Comparison of ENCODE assay signal across 8 mouse cellular contexts in genomic region chr5:120231435-120232147, GRCm38 (mm10).
DNase-seq lines count a peak whose midpoint lies in the region; ATAC-seq and TF ChIP-seq lines count a peak whose summit lies in the region.

No protein-coding gene starts in this region.

- H3K9ac ChIP-seq in embryonic facial prominence, embryonic 12.5 days: no peak overlapping the region
- H3K9ac ChIP-seq in hindbrain, embryonic 13.5 days: peak overlapping the region; percentile 67
- peak overlapping the region; percentile 42; the same call in 1 of the 2 replicates for H3K9ac ChIP-seq in midbrain, postnatal 0 days (replicated peaks; ENCODE audit: low read length, poor library complexity, severe bottlenecking)

- peak; percentile 67 to 80 for DNase-seq in left cerebral cortex, postnatal 10 days (ENCODE audit: extremely low spot score in 1 of 2, low spot score in 2 of 2)
- no peak for DNase-seq in left cerebral cortex, adult 11 months (ENCODE audit: low spot score)
- DNase-seq in midbrain, postnatal 0 days (ENCODE audit: low spot score): peak; percentile 92
- DNase-seq in MN1 (ENCODE audit: low spot score): no peak
- DNase-seq in yolk sac, embryonic 10.5 days (ENCODE audit: low spot score): no peak
- no peak for DNase-seq in gastrocnemius, postnatal 36 days

- intact Hi-C loops in left cerebral cortex, postnatal 10 days (cut with DNase I): no loop called here
- intact Hi-C loops in gastrocnemius, postnatal 36 days (cut with DNase I): no loop called here

- no peak for ATAC-seq in embryonic facial prominence, embryonic 12.5 days (ENCODE audit: insufficient number of reproducible peaks, insufficient read depth, low FRiP score, low TSS enrichment)
- ATAC-seq in hindbrain, embryonic 13.5 days (ENCODE audit: low FRiP score): peak; percentile 81
- peak; percentile 61; the same call in 1 of the 2 replicates for ATAC-seq in midbrain, postnatal 0 days (ENCODE audit: low FRiP score)

- H3K4me1 ChIP-seq in embryonic facial prominence, embryonic 12.5 days: peaks cover 12% of the 10 kb centered on the region
- H3K4me1 ChIP-seq in hindbrain, embryonic 13.5 days (replicated peaks): peaks cover 61% of the 10 kb centered on the region
- H3K4me1 ChIP-seq in midbrain, postnatal 0 days (ENCODE audit: insufficient read depth, low read length): peaks cover 19% of the 10 kb centered on the region

- peak overlapping the region; percentile 23 for H3K4me3 ChIP-seq in embryonic facial prominence, embryonic 12.5 days
- peak overlapping the region; percentile 17 for H3K4me3 ChIP-seq in hindbrain, embryonic 13.5 days
- H3K4me3 ChIP-seq in midbrain, postnatal 0 days (ENCODE audit: low read depth, low read length): no peak overlapping the region

- WGBS in embryonic facial prominence, embryonic 12.5 days: 2% methylated on average over 25 of the region's 25 CpGs
- WGBS in hindbrain, embryonic 13.5 days: 1% methylated on average over 25 of the region's 25 CpGs
- WGBS in midbrain, postnatal 0 days: 2% methylated on average over 25 of the region's 25 CpGs

- no peaks in the 10 kb centered on the region for H3K36me3 ChIP-seq in embryonic facial prominence, embryonic 12.5 days
- H3K36me3 ChIP-seq in hindbrain, embryonic 13.5 days: no peaks in the 10 kb centered on the region
- no peaks in the 10 kb centered on the region for H3K36me3 ChIP-seq in midbrain, postnatal 0 days (ENCODE audit: insufficient read depth, low read length)

- H3K4me2 ChIP-seq in embryonic facial prominence, embryonic 12.5 days (replicated peaks): peak overlapping the region; percentile 60
- H3K4me2 ChIP-seq in hindbrain, embryonic 13.5 days: peak overlapping the region; percentile 49
- H3K4me2 ChIP-seq in midbrain, postnatal 0 days (ENCODE audit: low read depth, low read length, poor library complexity, severe bottlenecking): peak overlapping the region; percentile 51

- H3K27ac ChIP-seq in embryonic facial prominence, embryonic 12.5 days: no peak overlapping the region
- H3K27ac ChIP-seq in hindbrain, embryonic 13.5 days: peak overlapping the region; percentile 98
- H3K27ac ChIP-seq in midbrain, postnatal 0 days (ENCODE audit: low read depth, low read length): peak overlapping the region; percentile 80

- H3K9me3 ChIP-seq in embryonic facial prominence, embryonic 12.5 days: no peaks in the 10 kb centered on the region
- no peaks in the 10 kb centered on the region for H3K9me3 ChIP-seq in hindbrain, embryonic 13.5 days
- no peaks in the 10 kb centered on the region for H3K9me3 ChIP-seq in midbrain, postnatal 0 days (ENCODE audit: low read length)

- TF ChIP-seq CTCF in midbrain, postnatal 0 days (IDR thresholded peaks at IDR 0.05): no peak

- H3K27me3 ChIP-seq in embryonic facial prominence, embryonic 12.5 days: peaks cover 11% of the 10 kb centered on the region
- H3K27me3 ChIP-seq in hindbrain, embryonic 13.5 days: 0 out of 2 replicates have a peak, but pooled peaks cover 13% of the 10 kb centered on the region
- no peaks in the 10 kb centered on the region for H3K27me3 ChIP-seq in midbrain, postnatal 0 days (ENCODE audit: insufficient read depth, low read length)

Comparison
In these comparisons a context has a peak if more than half of its experiments do, and no peak if none do; other contexts are left out.
1. DNase-seq: peak in left cerebral cortex, postnatal 10 days (2 of 2) and midbrain, postnatal 0 days (single experiment); none in left cerebral cortex, adult 11 months (single experiment), MN1 (single experiment), yolk sac, embryonic 10.5 days (single experiment) and gastrocnemius, postnatal 36 days (0 of 2).
2. Peak in every context shown above with its lines, with median percentiles within 50 percentile points of each other: H3K4me2 ChIP-seq.